Mouse (Mus musculus): ENCODE measurements around the gene Rtp4.
A peak's percentile ranks its signal among the peaks of the same experiment; 100 is the strongest.

The Rtp4 gene

GRCm38 (mm10) chr16:23591119-23592105, 71.3 kb downstream of the Rtp4 start:
- no peak for DNase-seq

DNA sequence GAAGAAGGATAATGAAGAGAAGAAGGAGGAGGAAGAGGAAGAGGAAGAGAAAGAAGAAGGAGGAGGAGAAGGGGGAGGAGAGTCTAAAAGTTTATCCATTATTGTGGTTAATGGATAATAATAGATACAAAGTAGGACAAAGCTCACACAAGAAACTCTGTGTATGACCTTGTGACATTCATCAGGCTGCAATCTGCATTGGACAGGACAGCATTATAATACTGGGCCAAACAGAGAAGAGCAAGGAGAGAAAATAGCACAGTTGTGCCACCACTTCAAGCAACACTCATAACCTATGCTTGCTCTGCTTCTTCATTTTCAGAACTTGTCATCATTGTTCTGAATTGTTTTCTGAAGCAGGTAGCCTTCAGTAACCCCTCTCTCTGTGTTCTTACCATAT, 72.4 kb downstream of the Rtp4 start:
- DNase-seq = no peak

GRCm38 (mm10) chr16:23596696-23597095, 76.6 kb downstream of the Rtp4 start:
- no peak for DNase-seq

DNA sequence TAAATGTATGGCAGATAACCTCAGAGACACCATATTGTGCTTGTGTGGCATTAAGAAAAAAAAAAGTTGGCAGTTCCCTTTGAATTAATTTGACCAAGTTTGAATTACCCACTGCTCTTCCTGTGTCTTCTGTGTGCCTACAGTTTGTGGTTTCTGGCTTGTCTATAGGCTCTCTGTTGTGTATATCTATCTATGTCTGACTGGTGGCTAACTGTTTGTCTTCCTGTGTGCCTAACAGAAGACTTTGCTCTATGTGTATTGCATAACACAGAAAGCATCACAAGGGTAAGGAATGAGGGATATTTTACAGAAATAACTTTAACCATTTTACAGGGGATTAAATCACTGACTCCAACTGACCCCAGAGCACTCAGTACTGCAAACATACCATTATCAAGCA, 77.9 kb downstream of the Rtp4 start:
- no peak for DNase-seq

- DNase-seq = peak in 1 of 2 experiments; percentile 42
These were observed 86.1 kb downstream of the Rtp4 start for GRCm38 (mm10) chr16:23606220-23606619.

- no peak for DNase-seq
These were observed 86.6 kb downstream of the Rtp4 start for GRCm38 (mm10) chr16:23606651-23607050.

DNA sequence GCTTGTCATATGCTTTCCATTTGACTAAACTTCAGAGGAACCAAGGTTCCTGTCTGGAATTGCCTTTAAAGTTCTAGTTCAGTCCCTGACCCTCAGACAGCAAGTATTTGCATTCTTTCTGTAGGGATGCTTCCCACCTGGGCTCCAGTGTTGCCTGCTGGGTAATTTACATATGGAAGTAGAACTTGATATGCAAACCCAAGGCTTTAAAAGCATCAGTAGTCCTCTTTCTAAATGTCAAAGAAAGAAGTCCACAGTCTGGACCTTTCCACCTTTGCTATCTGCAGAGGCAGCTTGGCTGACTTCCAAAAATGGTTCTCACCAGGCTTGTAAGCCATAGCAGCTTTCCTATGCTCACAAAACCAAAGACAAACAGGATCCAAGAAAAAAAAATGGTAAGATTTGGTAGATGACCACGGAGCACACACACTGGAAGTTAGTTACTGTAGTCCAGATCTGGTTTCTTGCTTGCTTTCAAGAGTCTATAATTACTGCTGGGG, 87.9 kb downstream of the Rtp4 start:
- no peak for DNase-seq

DNA sequence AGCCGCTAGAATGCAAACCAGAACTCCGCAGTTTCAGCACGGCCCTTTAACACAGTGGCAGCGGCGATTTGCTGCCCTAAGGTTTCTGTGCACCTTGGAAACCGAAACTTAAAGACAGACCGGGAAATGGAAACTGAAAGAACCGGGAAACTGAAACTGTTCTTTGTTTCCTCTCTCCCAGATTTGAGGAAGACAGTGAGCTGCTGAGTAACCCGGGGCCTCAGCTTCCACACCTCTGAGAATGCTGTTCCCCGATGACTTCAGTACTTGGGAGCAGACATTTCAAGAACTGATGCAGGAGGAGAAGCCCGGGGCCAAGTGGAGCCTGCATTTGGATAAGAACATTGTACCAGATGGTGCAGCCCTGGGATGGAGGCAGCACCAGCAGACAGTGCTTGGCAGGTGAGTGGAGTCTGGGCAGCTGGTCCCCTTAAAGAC, 89.7 kb downstream of the Rtp4 start:
- peak; percentile 40 to 66 for DNase-seq

DNA sequence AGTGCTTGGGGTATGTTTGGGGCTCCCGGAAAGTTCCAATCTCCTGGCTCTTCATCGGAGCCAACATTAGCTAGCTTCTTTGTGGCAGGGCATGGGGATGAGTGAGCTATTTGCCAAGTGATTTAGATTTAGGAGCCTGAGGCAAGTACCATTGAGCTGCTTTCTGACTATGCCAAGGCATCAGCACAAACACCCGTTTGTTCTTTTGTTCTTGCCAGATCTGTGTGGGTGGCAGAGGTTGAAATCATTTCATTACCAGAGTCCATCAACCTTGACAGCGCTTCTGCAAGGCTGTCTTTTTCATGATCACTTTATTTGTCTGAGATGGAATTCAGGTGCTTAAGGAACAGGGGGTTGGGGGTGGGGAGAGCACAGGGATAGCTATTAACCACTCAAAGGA, 104.1 kb downstream of the Rtp4 start:
- DNase-seq = no peak

- DNase-seq = no peak
These were observed 111.4 kb downstream of the Rtp4 start for GRCm38 (mm10) chr16:23631531-23631930.

GRCm38 (mm10) chr16:23632681-23633080, 112.6 kb downstream of the Rtp4 start:
- no peak for DNase-seq

- no peak for DNase-seq
These were observed 132.9 kb downstream of the Rtp4 start for GRCm38 (mm10) chr16:23653028-23653427.

DNA sequence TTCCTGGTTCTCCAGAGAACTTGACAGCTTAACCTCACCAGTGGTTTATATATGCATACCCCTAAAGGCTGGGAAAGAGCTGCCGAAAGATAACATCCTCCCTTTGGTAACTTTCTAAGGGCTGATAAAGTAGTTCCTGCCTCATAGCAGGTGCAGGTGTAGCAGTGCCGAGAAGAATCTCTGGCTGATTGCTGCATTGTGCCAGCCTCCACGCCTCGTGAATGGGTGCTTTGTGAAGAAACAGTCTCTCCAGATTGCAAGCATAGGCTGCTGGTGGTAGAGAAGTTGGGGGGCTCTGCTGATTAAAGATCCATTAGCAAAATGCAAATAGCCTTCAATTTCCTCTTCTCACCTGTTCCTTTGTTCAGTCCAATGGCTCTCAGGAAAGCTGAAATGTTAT, 133.4 kb downstream of the Rtp4 start:
- no peak for DNase-seq

DNA sequence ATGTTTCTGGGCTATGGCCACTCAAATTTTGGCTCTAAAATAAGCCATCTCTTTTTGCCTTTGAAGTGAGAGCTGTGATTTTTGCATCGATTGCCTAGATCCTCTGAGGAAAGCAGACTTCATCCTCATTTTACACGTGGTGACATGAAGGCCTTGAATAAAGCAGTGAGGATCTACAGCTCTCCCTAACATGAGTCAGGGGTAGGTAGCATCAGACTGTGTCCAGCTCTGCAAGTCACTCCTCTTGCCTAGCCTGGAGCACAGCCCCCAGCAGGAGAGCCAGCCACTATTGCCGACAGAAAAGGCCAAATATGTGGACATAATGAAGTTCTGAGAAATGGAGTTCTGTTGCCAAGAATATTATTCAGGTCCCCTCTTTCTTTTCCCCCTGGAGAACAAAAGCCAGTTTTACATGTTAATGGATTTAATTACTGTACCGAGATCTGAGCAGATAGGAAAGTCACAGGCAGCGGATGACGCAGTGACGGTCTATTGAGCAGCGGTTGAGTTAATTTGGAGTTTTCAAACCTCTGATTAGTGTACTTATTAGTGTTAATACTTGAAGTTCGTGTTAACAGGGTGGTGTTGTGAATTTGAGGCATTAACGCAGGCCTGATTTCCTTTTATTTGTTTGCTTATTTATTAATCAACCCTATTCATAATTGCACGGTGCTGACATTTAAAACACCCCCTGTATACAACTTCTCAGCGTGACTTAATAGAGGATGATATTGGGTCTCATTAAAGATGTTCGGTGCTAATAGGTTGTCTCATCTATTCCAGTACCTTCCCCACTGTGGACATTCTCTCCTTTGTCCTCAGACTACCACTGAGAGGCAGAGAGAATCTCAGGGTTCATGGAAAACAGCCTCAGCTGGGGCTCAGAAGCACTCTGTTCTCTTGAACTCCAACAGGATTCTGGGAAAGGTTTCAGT, 139.8 kb downstream of the Rtp4 start:
- DNase-seq = no peak
